Mouse (Mus musculus) ovary, postnatal 14 days (tissue): ENCODE results near the gene Tmem255b.

ENCODE experiments used
- DNase-seq: peaks from one replicate; pipeline ENCODE4 v3.0.0; 2022; ENCODE audit warnings: low spot score

The Tmem255b gene

DNA sequence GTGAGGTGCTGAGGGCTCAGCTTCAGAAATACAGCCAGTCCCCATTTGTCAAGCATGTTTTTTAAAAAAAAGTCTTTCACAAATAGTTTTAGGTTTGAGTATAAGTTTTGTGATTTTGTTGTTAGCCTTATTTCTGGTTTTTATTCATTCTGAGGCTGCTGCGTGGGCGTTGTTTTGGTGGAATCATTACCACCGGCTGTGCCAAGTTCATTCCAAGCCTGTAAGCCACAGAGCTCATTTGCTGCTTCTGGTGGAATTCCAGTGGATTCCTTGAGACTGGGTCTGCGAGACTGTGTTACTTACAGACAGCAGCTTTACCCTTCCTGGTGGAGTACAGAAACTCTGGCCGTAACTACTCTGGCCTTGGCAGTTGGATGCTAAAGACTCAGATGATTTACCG, 11.5 kb downstream of the Tmem255b start:
- DNase-seq, result no peak

DNA sequence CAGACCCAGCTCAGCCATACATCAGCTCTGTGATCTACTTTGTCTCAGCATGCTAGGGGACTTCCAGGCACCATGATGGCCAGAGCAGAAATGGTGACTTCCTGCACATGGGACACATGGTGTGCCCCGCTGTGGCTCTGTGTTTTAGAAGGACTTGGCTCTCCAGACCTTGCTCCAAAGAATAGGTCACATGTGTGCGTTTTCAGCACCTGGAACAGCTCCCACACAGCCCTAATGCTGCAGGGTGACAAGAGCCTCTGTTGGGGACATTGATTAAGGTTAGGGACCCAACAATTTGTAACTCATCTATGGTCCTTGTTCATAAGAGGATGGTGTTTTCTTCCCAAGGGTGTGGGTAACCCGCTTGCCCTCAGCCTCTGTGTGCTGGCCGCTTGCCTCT, 13.2 kb downstream of the Tmem255b start:
- no peak for DNase-seq

DNA sequence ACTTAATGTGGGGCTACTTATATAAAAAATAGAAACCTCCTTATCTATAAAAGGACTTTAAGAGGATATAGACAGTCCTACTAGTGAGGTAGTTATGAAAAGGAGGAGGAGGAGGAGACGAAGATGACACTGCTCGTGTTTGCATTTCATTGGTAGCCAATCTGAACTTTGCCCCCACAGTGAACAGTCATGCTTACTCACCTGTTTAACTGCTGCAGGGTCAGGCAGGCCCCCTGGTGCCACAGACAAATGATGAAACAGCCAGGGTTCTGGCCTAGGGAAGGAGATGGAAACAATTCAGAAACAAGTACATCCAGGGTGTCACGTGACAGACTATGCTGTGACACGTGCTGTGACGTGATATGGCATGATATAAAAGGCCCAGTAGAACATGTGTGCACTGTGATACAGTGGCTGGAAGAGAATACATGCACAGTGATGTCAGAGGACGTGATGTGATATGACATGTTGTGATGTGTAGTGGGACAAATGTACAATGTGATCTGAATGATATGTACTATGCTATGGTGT, 16.8 kb downstream of the Tmem255b start:
- no peak for DNase-seq

DNA sequence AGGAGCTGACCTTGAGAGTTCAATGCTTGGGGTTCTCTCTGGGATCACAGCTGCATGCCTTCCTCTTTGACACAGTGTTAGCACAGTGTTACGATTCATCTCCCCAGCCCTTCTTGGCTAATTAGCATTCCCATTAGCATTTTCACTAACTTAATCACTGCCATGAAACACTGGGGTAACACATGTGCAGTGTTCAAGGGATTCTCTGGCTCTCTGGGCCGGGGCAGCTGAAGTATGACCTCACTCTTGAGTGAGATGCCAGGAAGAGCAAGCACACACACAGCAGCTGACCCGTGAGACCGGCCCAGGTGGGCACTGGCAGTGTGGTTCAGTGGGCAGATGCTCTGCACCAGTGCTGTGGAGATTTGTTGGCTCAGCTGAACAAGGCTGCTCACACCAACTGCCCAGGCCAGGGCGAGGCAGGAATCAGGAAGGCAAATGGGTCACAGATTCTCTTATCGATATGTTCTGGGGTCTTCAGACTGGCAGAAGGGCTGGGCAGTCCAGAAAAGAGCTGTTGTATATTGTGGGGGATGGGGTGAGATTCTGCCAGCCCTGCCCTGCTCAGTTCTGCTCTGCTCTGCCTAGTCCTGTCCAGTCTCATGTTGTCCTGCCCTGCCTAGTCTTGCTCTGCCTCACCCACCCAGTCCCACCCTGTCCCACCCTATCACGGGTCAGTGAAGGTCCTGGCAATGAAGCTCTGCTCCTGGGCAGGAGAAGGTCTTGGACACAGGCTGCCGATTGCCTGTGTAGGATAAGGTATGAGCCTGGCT, 19.5 kb downstream of the Tmem255b start:
- no peak for DNase-seq

DNA sequence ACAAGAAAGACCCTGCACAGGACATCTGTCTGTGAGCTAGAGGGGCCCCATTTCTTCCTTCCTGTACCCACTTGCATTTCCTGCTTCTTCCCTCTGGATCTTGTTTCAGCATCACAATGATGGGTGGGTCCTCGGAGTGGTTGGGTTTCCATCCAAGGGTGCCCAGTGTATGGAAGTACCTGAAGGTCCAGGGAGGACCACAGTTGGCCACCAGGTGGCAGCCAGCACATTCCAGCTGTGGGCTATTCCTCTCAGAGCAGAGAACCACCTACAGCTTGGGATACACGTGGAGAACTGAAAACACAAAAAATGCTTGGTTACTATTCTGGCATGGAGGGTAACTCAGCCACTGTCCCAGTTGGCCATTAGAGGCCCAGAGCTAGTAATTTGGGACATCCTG, 20.3 kb downstream of the Tmem255b start:
- peak; percentile 52 for DNase-seq

DNA sequence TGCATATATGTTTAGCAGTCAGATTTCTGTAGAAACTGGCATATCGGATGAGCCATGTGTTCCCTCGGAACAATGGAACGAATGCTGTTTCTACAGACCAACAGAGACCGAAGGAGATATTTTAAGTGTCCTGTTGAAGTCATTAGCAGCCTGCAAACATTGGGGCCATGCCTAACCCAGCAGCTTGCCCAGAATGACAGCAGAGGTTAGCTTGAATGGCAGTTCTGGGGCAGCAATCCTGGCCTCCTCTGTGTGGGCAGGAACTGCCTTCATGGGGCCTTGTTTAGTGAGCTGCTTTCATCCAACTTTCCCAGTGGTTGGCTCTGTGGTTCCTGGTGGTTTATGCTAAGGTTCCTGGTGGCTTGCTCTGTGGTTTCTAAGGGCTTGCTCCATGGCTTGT, 24.4 kb downstream of the Tmem255b start:
- DNase-seq, result no peak

DNA sequence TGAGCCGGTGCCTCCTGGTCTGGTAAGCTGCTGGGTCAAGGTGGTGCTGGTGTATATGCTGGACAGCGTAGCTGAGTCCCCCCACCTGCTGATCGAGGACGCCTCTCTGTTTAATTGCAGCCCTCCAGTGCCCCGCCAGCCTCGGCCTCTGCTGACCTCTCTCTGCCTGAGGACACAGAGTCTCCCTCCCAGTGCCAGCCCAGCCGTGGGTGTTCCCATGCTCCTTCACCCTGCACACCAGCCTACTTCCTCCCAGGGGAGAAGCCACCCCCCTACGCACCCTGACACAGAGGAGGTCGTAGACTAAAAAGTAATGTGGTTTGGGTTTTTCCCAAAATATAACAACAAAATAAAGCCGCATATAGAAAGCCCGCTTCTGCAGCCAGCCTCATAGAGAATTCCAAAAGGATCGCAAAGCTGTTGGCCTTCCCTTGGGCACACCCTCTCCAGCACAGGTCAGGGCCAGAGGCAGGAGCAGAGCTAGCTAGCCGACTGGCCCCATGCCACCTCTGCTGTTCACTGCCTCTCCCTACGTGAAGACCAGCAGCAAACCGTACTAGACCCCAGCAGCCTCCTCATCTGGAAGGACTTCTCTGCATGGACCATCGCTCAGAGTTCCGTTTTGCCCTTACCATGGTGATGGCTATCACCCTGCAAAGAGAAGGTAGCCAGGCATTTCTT, 26.2 kb downstream of the Tmem255b start:
- no peak for DNase-seq

DNA sequence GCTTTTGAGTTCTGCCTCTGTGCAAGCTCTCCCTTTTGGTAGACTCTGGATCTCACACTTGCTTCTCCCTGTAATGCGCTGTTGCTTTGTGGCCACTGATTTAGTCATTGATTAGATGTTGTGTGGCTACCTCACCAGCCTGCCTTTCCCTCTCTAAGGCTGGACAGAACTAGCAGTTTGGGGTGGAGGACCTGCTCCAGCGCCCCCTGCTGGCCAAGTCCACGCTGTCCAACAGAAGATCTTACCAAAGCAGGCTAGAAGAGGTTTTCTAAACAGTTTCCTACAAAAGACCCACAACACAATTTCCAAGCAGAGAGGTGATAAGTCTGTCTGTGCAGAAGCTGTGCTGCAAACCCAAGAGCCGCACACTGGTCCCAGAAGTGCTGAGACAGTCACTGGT, 26.9 kb downstream of the Tmem255b start:
- peak; percentile 76 for DNase-seq

DNA sequence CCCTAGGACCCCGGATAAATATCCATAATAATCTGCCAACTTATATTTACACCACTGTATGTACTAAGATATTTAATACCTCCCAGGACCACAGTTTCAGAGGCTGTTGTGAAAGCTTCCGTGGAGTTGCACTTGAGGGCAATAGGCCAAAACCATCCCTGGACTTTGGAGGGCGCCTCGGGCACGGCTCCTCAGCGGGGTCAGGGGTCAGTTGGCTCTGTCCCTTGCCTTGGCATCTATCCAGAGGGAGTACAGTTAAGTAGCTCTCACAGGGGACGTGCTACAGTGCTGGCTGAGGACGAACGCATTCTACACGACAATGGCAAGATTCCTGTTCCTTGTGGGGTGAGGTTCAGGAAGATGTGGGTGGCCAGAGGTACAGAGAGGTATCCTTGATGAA, 27.4 kb downstream of the Tmem255b start:
- peak; percentile 75 for DNase-seq

DNA sequence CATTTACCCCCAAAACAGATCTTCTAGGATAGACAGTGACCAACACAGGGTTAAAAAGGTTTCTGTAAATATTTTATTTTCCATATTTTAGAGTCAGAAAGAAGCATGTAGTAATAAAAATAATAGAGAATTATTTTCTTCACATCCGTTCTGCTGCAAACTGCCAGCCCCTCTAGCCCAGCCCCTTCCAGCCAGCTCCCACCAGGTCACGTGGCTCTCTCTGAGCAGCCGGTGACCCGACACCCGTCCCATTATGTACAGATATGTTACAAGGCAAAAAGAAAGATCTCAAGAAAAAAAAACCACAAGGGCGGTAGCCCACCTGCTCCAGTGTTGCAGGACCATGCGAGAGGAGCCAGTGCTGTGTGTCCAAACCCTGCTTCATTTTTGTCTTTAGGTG, 30.3 kb downstream of the Tmem255b start:
- DNase-seq, result no peak

DNA sequence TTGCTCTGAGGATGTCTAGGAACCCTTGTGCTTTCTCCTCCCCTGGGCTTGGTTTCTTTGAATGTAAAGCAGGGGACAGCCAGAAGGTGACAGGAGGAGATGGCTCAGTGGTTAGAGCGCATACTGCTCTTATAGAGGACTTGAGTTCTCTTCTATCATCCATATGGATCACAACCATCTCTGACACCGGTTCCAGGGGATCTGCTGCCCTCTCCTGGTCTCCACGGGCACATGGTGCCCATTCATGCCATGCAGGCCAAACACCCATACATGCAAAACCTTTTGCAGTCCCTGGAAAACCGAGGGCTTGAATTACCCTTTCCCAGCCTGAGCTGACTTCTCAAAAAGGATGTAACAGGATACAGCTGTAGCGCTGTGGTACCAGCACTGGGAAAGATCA, 32.0 kb downstream of the Tmem255b start:
- DNase-seq, result no peak

DNA sequence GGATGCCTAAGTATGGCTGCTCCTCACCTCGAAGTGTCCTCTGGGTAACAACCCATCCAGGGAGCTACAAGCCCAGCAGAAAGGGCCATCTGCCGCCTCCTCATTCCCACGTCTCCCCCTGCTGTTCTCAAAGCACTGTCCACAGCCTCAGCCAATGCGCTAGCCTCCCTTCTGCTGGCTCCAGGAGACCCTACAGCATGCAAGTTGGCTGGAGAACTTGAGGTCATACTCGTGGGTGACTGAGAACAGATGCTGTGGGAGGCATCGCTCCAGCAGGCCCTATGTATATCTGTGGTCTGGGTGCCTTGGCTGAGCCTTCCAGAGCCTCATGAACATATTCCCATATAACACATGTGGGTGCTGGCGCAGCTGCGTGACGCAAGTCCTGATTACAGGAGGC, 33.7 kb downstream of the Tmem255b start:
- DNase-seq, result no peak

DNA sequence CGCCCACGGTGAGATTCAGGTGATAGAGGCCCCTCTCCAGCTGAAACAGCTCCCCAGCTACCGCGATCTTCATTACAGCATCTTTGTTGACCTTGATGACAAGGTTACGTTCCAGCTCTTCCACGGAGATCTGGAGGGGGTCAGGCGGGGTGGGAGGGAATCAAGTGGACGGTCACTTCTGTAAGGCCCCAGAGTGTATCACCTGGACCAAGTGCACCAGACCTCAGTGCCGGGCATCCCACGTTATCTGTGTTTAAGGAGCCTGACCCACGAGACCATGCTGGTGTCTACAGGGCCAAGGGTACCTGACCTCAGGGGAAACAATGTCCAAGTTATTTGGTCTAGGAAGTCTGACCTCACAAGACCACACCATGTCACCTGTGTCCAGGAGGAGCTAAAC, 36.5 kb downstream of the Tmem255b start:
- no peak for DNase-seq

DNA sequence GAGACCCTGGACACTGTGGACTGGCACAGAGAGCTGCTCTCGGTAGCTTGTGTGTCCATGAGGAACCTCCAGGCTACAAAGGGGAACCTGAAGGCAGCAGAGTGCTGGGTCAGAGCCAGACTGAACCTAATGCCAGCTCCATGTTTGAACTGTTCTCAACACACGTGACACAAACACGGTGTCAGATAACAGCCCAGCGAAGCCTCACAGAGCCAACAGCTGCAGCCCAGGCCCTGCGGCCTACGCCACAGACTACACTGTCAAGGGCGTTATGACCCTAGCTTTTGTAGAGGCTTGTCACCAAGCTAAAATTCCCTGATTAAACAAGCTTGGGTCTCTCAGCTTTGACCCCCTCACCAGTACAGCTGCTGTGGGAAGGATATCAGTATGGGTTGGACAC, 37.3 kb downstream of the Tmem255b start:
- no peak for DNase-seq

DNA sequence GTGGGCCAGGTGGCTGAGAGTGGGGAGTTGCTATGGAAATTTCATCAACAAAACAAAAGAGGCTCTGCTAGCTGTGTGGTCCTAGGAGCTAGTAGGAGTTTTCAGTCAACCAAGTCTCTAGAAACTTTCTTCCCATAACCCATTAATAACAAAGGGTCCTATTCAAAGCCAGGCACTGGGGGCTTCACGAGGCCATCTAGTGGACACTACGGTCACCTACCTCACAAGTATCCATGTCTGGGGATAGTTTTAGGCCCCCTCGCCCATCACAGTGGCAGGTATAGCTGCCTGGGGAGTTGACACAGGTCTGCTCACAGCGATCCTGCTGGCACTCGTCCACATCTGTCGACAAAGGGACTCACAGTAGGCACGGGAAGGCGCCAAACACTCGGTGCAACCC, 40.9 kb downstream of the Tmem255b start:
- no peak for DNase-seq

DNA sequence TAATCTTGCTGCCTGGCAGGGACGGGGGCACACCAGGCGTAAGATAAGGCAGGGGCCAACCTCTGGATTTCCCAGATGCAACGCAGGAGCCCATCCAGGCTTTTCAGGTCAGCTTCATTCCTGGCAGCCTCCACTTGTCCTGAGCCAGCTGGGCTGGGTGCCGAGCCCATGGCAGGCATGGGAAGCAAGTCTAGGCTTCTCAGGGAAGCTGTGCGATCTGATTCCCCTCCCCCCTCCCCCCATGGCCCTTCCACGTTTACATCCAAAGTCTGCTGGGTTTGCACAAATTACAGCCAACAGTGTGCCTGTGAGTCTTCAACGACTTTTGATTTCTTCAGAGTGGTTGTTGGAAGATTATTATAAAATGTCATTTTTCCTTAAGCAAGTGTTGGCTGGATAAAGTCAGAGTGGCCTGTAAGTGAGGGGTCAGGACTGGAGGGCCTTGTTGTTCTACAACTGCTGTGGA, 46.1 kb downstream of the Tmem255b start:
- DNase-seq, result no peak

DNA sequence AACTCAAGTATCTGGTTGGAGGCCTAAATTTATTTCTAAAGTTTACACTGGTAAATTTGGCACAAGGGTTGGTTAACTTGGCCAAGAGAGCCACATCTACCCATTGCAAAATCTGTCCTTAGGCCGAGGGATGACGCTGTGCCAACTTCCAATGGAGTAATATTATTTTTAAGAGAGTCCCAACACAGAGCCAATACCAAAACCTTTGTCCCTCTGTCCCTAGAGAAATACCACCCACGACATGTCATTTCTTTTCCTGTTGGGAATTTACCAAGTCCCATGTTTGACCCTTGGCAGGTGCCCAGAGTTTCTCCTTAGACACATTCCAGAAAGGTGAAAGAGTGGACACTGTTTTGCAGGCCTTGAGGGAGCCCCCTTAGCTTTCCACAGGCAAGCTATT, 46.6 kb downstream of the Tmem255b start:
- no peak for DNase-seq

DNA sequence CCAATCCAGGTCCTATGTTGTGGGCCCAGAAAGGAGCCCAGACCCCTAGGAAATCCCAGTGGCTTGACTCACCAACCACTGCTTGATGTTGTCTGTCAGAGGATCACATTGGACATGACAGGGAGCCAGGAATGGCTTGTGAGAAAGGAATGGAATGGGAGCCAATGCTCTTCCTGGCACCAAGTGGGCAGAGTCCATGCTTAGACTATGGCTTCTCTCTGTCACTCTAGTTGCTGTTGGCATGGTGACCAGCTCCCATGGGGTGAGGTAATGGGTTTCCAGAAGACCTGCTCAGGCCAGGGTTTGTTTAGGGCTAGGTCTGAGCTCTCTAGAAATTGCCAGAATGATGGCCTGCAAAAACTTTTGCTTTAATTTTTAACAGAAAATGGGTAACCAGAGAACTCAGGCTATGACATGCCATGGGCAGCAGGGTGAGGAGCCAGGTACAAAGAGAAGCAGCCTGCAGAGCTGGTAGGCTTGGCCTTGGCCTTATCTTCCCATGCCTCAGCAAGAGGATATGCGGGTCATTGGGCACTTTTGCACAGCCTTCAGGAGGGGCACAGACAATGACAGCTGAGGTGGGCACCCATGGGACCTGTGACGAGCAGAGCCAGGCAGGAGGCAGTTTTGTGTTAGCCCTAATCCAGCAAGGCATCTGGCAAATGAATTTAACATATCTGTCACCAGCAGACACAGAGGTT, 47.3 kb downstream of the Tmem255b start:
- DNase-seq, result no peak

DNA sequence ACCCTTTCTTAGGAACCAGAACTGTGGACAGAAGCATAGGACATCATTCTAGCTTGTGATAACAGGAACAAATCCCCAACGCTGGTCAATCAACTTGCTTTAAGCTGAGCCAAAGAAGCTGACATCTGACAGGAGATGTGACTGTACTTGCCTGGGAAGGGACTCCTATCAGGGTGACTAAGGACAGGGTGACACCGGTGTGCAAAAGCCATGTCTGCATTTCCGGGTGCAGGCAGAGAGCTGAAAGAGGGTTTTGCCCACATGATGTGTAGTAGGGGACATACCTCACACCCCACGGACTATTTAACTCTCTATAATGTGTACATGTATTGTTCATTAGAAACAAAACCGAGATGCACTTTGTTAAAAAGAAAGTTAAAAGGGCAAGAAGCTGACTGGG, 48.2 kb downstream of the Tmem255b start:
- no peak for DNase-seq

DNA sequence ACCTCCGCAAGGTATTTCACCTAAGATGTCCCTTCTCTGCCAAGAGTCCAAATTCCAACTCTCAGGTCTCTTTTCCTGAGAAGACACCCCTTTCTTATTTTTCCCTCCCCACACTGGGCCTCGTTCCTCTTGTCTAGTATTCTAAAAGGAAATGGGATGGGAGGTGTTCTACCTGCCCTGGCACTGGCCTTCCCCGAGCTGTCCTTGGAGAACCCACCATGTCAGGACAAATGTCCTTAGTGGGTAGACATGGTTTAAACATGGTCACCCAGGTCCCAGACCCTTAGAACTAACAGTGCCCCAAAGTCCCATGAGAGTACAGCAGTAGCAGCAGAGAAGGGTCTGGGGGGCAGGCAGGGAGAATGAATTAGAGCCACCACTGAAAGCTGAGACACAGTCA, 54.4 kb downstream of the Tmem255b start:
- DNase-seq, result no peak

DNA sequence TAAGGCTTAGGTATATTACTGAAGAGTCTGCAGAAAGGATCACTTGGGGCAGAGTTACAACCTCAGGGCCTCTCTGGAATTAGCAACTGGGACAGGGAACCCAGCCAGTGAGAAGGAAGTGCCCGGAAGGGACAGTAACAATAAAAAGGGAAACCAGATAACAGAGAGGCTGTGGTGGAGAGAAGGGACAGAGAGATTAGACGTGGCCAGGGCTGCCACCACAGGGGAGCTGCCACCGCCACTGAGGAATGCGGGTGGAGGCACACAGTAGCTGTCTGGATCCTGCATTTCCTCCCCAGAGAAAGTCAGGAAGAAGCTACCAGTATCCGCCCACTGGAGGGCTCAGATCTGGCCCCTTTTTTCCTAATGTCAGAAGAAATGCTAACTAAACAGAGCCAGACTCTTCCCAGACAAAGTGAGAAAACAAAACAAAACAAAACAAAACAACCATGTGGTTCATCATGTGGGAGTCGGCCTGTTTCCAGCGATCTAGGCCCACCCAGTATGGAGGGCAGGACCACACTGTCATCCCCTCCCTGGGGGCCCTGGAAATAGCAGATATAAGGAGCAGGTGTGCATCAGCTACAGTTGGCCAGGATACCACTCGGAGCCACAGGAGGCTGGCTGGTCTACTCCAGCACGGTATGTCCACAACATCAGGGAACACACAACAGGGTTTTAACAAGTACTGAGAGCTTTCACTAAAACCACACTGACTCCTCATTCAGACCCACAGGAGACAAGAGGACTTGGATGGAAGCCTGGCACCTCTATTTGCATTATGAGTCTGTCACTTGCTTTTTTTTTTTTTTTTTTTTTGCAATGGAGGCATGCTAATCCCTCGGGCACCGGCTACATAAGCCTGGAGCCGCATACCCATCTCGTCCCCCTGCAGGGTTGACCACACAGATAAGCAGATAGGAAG, 55.3 kb downstream of the Tmem255b start:
- no peak for DNase-seq

DNA sequence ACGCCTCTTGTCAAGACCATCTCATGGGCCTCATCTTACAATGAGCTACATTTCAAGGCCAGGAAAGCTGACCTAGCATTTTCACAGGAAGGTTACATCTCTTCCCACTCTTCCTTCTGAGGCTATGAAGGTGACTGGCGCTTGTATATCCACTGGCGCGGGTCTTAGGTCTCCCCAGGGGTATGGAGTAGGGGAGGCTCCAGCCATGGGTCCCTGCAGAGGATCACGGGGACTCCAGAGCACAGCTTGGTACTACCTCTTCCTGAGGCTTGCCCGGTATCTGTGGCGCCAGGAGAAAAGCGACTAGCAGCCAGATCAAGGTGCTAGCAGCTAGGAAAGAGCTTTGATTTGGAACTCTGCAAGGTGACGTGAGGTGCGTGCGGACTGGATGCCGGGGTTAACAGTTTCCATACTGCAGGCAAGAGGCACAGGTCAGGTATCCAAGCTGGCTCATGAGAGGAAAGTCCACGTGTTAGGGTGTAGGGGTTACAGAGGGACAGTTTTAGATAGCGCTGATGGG, 56.6 kb downstream of the Tmem255b start:
- DNase-seq, result no peak
